Mouse (Mus musculus) testis, postnatal 14 days (tissue): ENCODE measurements around the gene Mfsd12.

Experiments
- DNase-seq: peaks from one replicate; pipeline ENCODE4 v3.0.0; 2021; ENCODE audit warnings: low spot score

The Mfsd12 gene

GRCm38 (mm10) chr10:81356352-81356990 lies 820 bp upstream of the Mfsd12 start:
- no peak for DNase-seq

GRCm38 (mm10) chr10:81358209-81358608 lies 918 bp downstream of the Mfsd12 start:
- no peak for DNase-seq

- no peak for DNase-seq
These were observed 1.6 kb downstream of the Mfsd12 start for GRCm38 (mm10) chr10:81358841-81359240.

GRCm38 (mm10) chr10:81360721-81361120 lies 3.4 kb downstream of the Mfsd12 start:
- no peak for DNase-seq

- no peak for DNase-seq
These were observed 5.2 kb downstream of the Mfsd12 start for GRCm38 (mm10) chr10:81362336-81362949.

GRCm38 (mm10) chr10:81363436-81364346 lies 6.4 kb downstream of the Mfsd12 start:
- DNase-seq: no peak

GRCm38 (mm10) chr10:81364666-81365065 lies 7.4 kb downstream of the Mfsd12 start:
- DNase-seq: peak; percentile 46

- no peak for DNase-seq
These were observed 7.8 kb downstream of the Mfsd12 start for GRCm38 (mm10) chr10:81365073-81365472.

GRCm38 (mm10) chr10:81365672-81366476 lies 8.6 kb downstream of the Mfsd12 start, which contains the start of gene 4930404N11Rik:
4930404N11Rik (minus strand) TSS chr10:81365816.
- DNase-seq: no peak

GRCm38 (mm10) chr10:81366477-81367206 lies 9.4 kb downstream of the Mfsd12 start:
- no peak for DNase-seq

GRCm38 (mm10) chr10:81367207-81367495 lies 9.9 kb downstream of the Mfsd12 start:
- DNase-seq: no peak

GRCm38 (mm10) chr10:81375322-81375721 lies 18.0 kb downstream of the Mfsd12 start:
- DNase-seq: no peak

- DNase-seq: no peak
These were observed 19.5 kb downstream of the Mfsd12 start for GRCm38 (mm10) chr10:81376561-81377361.

- DNase-seq: no peak
These were observed 20.0 kb downstream of the Mfsd12 start for GRCm38 (mm10) chr10:81377362-81377664.

GRCm38 (mm10) chr10:81377793-81378552 lies 20.7 kb downstream of the Mfsd12 start, which contains the start of gene Fzr1:
Fzr1 (minus strand) TSS chr10:81378516.
- DNase-seq: no peak

- peak; percentile 100 for DNase-seq
These were observed 21.4 kb downstream of the Mfsd12 start for GRCm38 (mm10) chr10:81378553-81379182.

GRCm38 (mm10) chr10:81379183-81379553 lies 21.9 kb downstream of the Mfsd12 start:
- DNase-seq: no peak

GRCm38 (mm10) chr10:81379809-81380378 lies 22.6 kb downstream of the Mfsd12 start:
- DNase-seq: no peak

GRCm38 (mm10) chr10:81382039-81382438 lies 24.7 kb downstream of the Mfsd12 start:
- DNase-seq: no peak
